Mouse (Mus musculus) liver, adult 2 months (tissue): ENCODE measurements around the gene Cyp11a1. TPM values are rescaled to one million over a fixed set of nuclear protein-coding genes. Genes with fewer than 3 reads are reported as not detected.

Source experiments
- DNase-seq: peaks from one replicate; pipeline ENCODE4 v3.0.0-alpha.2; 2011; ENCODE audit warnings: low read depth, low spot score; ENCODE audit errors: extremely low read depth
- H3K27ac ChIP-seq: fragments of 200-500 bp; replicated peaks from 2 replicates; pipeline ENCODE4 v1.5.1; 2012; ENCODE audit warnings: low read depth, mild to moderate bottlenecking, control low read depth, inconsistent platforms, low read length; ENCODE audit not compliant: insufficient read depth
- H3K27me3 ChIP-seq: fragments of 200-500 bp; 2 replicates; pipeline ENCODE4 v1.6.1; 2012; ENCODE audit warnings: mild to moderate bottlenecking, moderate library complexity, low read length, inconsistent platforms; ENCODE audit not compliant: control insufficient read depth, insufficient read depth
- H3K36me3 ChIP-seq: fragments of 200-500 bp; 2 replicates; pipeline ENCODE4 v1.6.1; 2012; ENCODE audit warnings: low read length, inconsistent platforms; ENCODE audit not compliant: control insufficient read depth, insufficient read depth
- H3K4me1 ChIP-seq: fragments of 200-500 bp; 2 replicates; pipeline ENCODE4 v1.6.1; 2011; ENCODE audit warnings: low read length; ENCODE audit not compliant: control insufficient read depth, insufficient read depth
- H3K4me3 ChIP-seq: fragments of 200-500 bp; 2 replicates; pipeline ENCODE4 v1.5.1; 2011; ENCODE audit warnings: low read depth, mild to moderate bottlenecking, control low read depth, low read length, moderate library complexity; ENCODE audit not compliant: insufficient read depth
- H3K79me2 ChIP-seq: fragments of 200-500 bp; 2 replicates; pipeline ENCODE4 v1.6.1; 2012; ENCODE audit warnings: inconsistent platforms, mild to moderate bottlenecking, low read length, moderate library complexity; ENCODE audit not compliant: control insufficient read depth, insufficient read depth
- H3K9ac ChIP-seq: fragments of 200-500 bp; 2 replicates; pipeline ENCODE4 v1.6.1; 2012; ENCODE audit warnings: low read depth, mild to moderate bottlenecking, control low read depth, inconsistent platforms, low read length
- CTCF ChIP-seq: fragments of 200-500 bp; IDR thresholded peaks from 2 replicates; pipeline ENCODE4 v1.5.1; 2011; ENCODE audit warnings: low read depth, low read length, control low read depth
- POLR2A ChIP-seq: fragments of 200-500 bp; IDR thresholded peaks from 2 replicates; pipeline ENCODE4 v1.6.1; 2011; ENCODE audit warnings: low read length, control low read depth; ENCODE audit not compliant: insufficient read depth; ENCODE audit errors: extremely low read depth
- WGBS: fragments of 180-500 bp; shearing (Covaris S2); methylation state at CpG from one replicate; pipeline ENCODE4 v1.1.7; 2018; 5-methylcytosine and 5-hydroxymethylcytosine counted together
- polyA plus RNA-seq: library from polyadenylated mRNA; depleted of rRNA; stranded (reverse); fragments of >200 nt; gene quantifications from 2 replicates; pipeline ENCODE4 v1.2.3, GENCODE M21; 2012
- total RNA-seq: library from RNA; depleted of rRNA; stranded (reverse); fragments of >200 nt; gene quantifications from 2 replicates; pipeline ENCODE4 v1.2.3, GENCODE M21; 2014

Cyp11a1 gene
- total and polyA plus RNA-seq, 2 experiments, result not detected

GRCm38 (mm10) chr9:57961226-57961625 lies 45.0 kb upstream of the Cyp11a1 start:
- Histone ChIP-seq H3K27ac (no peak overlapping the region), H3K79me2 (no peaks in the 10 kb centered on the region), H3K9ac (no peak overlapping the region), H3K4me3 (no peak overlapping the region), H3K27me3 (no peaks in the 10 kb centered on the region), H3K36me3 (no peaks in the 10 kb centered on the region), H3K4me1 (no peaks in the 10 kb centered on the region)
- no peak for TF ChIP-seq POLR2A
- no peak for TF ChIP-seq CTCF
- DNase-seq, result no peak
- 92% methylated on average over 15 of the region's 15 CpGs for WGBS

- H3K79me2 ChIP-seq, result no peaks in the 10 kb centered on the region
- 55% methylated on average over 17 of the region's 17 CpGs for WGBS
- no peak overlapping the region for H3K4me3 ChIP-seq
- H3K4me1 ChIP-seq, result no peaks in the 10 kb centered on the region
- no peaks in the 10 kb centered on the region for H3K36me3 ChIP-seq
- H3K27me3 ChIP-seq, result no peaks in the 10 kb centered on the region
- no peak overlapping the region for H3K27ac ChIP-seq
- H3K9ac ChIP-seq, result no peak overlapping the region
- no peak for DNase-seq
- TF ChIP-seq POLR2A, result no peak
- TF ChIP-seq CTCF, result no peak
These were observed 44.1 kb upstream of the Cyp11a1 start for GRCm38 (mm10) chr9:57961863-57962778.

- Histone ChIP-seq H3K27ac (no peak overlapping the region), H3K4me3 (no peak overlapping the region)
- 85% methylated on average over 4 of the region's 4 CpGs for WGBS
These were observed 42.8 kb upstream of the Cyp11a1 start for GRCm38 (mm10) chr9:57963249-57963997.

GRCm38 (mm10) chr9:57963998-57964395 lies 42.2 kb upstream of the Cyp11a1 start:
- H3K79me2 ChIP-seq, result no peaks in the 10 kb centered on the region
- H3K4me1 ChIP-seq, result no peaks in the 10 kb centered on the region
- H3K9ac ChIP-seq, result no peak overlapping the region
- H3K27me3 ChIP-seq, result no peaks in the 10 kb centered on the region
- H3K27ac ChIP-seq, result no peak overlapping the region
- WGBS, result 89% methylated on average over 5 of the region's 5 CpGs
- TF ChIP-seq POLR2A (no peak), CTCF (no peak)
- H3K4me3 ChIP-seq, result no peak overlapping the region
- H3K36me3 ChIP-seq, result no peaks in the 10 kb centered on the region
- DNase-seq, result no peak

More at GRCm38 (mm10) chr9:57963249-57963997, 42.8 kb upstream of the Cyp11a1 start:
- Histone ChIP-seq H3K79me2 (no peaks in the 10 kb centered on the region), H3K27me3 (no peaks in the 10 kb centered on the region), H3K9ac (no peak overlapping the region), H3K4me1 (no peaks in the 10 kb centered on the region), H3K36me3 (no peaks in the 10 kb centered on the region)
- no peak for DNase-seq
- TF ChIP-seq CTCF, result no peak
- no peak for TF ChIP-seq POLR2A

- H3K36me3 ChIP-seq, result no peaks in the 10 kb centered on the region
- no peak overlapping the region for H3K27ac ChIP-seq
- 92% methylated on average over 6 of the region's 6 CpGs for WGBS
- no peak for TF ChIP-seq POLR2A
- TF ChIP-seq CTCF, result no peak
- DNase-seq, result no peak
- H3K27me3 ChIP-seq, result no peaks in the 10 kb centered on the region
- no peak overlapping the region for H3K9ac ChIP-seq
- H3K4me3 ChIP-seq, result no peak overlapping the region
- no peaks in the 10 kb centered on the region for H3K79me2 ChIP-seq
- H3K4me1 ChIP-seq, result no peaks in the 10 kb centered on the region
These were observed 41.5 kb upstream of the Cyp11a1 start for GRCm38 (mm10) chr9:57964528-57965250.
